Mouse (Mus musculus) gastrocnemius, postnatal 4 days (tissue): ENCODE data around the gene Olfr135. TPM values are rescaled to one million over a fixed set of nuclear protein-coding genes. Genes with fewer than 3 reads are reported as not detected.

Experiments used
- DNase-seq, 2 experiments: peaks; one replicate each; pipeline ENCODE4 v3.0.0; 2021 to 2022; ENCODE audit warnings: low spot score in 2 of 2, mixed read lengths in 2 of 2
- long read RNA-seq, 2 experiments: library from polyadenylated mRNA; stranded (forward); transcript quantifications; one replicate each; pipeline ENCODE4 v2.0.0; 2021
- total RNA-seq, 2 experiments: library from RNA; stranded (reverse); gene quantifications; 2 replicates each; pipeline ENCODE4 v1.2.3; 2021

Olfr135 gene
- total RNA-seq, result not detected
- long read RNA-seq, experiment 1, result 0 reads
- long read RNA-seq, experiment 2, result 0 reads

GRCm38 (mm10) chr17:38204035-38204434 is at the start of gene Olfr135:
Olfr135 (plus strand) TSS chr17:38204335.
- no peak for DNase-seq

DNA sequence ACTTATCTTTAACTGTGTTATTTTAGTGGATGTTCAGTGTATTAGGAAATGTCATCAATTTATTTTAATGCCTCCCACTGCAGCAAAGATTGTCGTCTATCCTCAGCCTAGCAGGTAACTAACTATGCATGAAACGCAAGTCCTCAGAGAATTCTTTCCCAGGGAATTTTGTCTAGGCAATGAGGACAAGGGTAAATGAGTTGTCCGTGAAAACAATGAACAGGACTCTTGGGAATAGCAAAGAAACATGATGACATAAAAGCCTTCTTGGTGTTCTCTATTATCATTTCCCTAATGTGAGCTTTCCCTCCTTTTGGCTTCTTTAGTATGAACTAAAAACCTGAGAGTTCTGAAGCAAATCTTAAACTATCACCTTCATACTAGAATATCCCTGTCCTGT is 33.0 kb upstream of the Olfr135 start, which contains the start of gene Olfr134:
Gene Olfr134, plus strand, starts transcription at position 301 of the 400 bp plus-strand sequence.
- no peak for DNase-seq

Other genes starting within 250 kb of the Olfr135 start
- gene Olfr129, start 144.3 kb upstream of the Olfr135 start, total RNA-seq, result not detected
- not detected for gene Olfr130, start 140.4 kb upstream of the Olfr135 start, total RNA-seq
- gene Olfr131, start 115.6 kb upstream of the Olfr135 start, total RNA-seq, result not detected
- not detected for gene Olfr132, start 69.8 kb upstream of the Olfr135 start, total RNA-seq
- gene Olfr133, start 59.1 kb upstream of the Olfr135 start, total RNA-seq, result not detected
- gene Olfr134, start 32.9 kb upstream of the Olfr135 start, total RNA-seq, result not detected
- gene Olfr138, start 56.7 kb downstream of the Olfr135 start, total RNA-seq, result not detected
- gene Olfr137, start 103.2 kb downstream of the Olfr135 start, total RNA-seq, result not detected
- gene Olfr136, start 125.5 kb downstream of the Olfr135 start, total RNA-seq, result not detected
- not detected for gene Esp36, start 215.8 kb downstream of the Olfr135 start, total RNA-seq